Mouse (Mus musculus): ENCODE data around the gene C8b.

Gene C8b

GRCm38 (mm10) chr4:104813617-104814016 lies 47.5 kb downstream of the C8b start:
- no peak for DNase-seq

GRCm38 (mm10) chr4:104816519-104817232 lies 50.6 kb downstream of the C8b start:
- DNase-seq: no peak

- no peak for DNase-seq
Measured at GRCm38 (mm10) chr4:104817509-104817908, 51.4 kb downstream of the C8b start.

- DNase-seq: no peak
Measured at GRCm38 (mm10) chr4:104818986-104819385, 52.9 kb downstream of the C8b start.

GRCm38 (mm10) chr4:104819891-104820290 lies 53.8 kb downstream of the C8b start:
- no peak for DNase-seq

GRCm38 (mm10) chr4:104823597-104824101 lies 57.5 kb downstream of the C8b start:
- DNase-seq: no peak

GRCm38 (mm10) chr4:104824381-104825077 lies 58.4 kb downstream of the C8b start:
- no peak for DNase-seq

- DNase-seq: no peak
Measured at GRCm38 (mm10) chr4:104828939-104829338, 62.8 kb downstream of the C8b start.

GRCm38 (mm10) chr4:104835096-104835495 lies 69.0 kb downstream of the C8b start:
- no peak for DNase-seq

- no peak for DNase-seq
Measured at GRCm38 (mm10) chr4:104838342-104838741, 72.2 kb downstream of the C8b start.

- no peak for DNase-seq
Measured at GRCm38 (mm10) chr4:104842204-104842603, 76.1 kb downstream of the C8b start.

GRCm38 (mm10) chr4:104843546-104843945 lies 77.4 kb downstream of the C8b start:
- no peak for DNase-seq

All from cerebellum, adult 18-20 months (tissue).